Mouse (Mus musculus) fibroblast of lung, adult 2 months (primary cell): ENCODE results near the gene Grk5.
A peak's percentile ranks its signal among the peaks of the same experiment; 100 is the strongest.

Experiments used
- DNase-seq: peaks from one replicate; pipeline ENCODE4 v3.0.0-alpha.2; 2011; ENCODE audit warnings: low read depth

The Grk5 gene

DNA sequence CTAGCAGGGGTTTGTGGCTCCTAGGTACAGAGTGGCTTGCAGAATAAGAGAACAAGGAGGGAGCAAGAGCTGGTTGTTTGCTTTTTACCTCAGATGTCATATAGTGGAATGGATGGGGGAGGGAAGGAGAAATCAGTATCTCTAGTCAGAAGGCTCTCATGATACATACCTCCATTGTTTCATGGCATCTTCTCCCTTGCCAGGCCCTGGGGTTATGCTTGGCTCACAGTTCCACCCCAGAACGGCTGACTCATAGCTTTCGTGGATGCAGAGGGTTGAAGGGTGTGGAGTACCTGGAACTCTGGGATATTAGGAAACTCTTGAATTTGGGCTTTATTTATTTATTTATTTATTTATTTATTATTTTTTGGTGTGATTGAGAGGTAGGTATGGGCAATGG, 84.0 kb downstream of the Grk5 start:
- DNase-seq: no peak

DNA sequence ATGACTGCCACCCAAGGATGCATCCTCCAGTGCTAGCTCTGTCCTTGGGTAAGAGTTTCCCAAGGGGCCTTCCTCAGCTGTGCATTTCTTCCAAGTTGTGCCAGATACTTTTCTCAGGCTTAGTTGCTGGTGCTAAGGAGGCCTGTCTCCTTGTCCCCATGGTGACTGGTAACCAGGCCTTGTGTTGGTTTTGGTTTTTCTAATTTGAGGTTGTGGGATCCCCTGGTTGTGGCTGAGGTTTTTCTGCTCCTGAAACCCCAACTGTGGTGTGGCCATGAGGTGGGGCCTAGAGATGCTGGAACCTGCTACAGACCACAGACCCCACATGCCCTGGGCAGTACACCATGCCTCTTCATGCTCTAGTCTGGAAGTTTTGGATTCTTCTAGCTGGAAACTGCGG, 90.0 kb downstream of the Grk5 start:
- DNase-seq: no peak

DNA sequence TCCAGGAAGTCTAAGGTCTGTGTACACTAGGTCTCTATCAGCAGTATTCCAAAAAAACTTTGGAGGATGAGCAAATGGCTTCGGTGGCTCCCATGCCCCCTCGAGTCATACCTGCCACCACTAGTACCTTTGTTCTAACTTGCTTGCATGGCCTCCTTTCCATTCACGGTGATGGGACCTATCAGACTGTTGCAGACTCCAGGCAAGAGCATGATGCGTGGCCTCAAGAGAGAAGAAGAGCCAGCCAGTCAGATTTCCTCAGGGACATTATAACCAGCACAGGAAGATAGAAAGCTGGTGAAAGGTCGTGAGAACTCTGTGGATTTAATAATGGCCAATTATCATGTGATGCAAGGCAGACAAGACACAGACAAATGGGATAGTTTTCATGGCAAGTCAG, 91.8 kb downstream of the Grk5 start:
- no peak for DNase-seq

DNA sequence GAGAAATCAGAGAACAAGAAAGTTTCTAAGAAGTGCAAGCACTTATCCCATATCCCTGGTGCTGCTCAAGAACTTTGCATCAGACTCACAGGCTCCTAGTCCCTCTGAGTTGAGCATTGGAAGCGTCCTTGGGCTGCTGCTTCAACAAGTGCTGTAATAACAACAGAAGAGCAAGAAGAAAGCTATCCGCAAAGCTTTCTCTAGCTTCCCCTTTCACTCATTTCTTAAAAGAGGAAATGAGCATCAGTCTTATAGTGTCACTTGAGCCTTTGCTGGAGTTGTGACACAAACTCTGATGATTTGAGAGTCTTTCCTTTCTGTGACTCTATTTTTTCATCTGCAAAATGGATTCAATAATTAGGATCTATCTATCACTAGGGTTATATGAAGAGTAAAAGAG, 92.3 kb downstream of the Grk5 start:
- DNase-seq: no peak

DNA sequence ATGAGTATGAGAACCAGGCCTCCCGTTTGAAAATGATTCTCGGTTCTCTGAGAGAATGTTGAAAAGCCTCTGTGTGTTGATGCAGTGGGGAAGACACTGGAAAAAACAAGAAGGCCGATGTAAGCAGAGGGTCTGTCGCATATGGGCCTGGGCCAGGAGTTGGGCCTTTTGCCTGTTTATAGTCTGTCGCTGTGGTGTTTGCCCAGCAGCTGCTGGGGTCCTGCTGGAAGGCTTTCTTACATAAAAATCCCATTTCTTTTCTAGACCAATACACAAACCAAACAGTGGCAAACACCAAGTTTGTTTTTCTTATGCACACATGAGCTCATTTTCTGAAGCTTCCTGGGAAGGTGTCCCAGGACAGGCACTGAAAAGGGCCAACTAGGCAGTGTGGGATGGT, 100.2 kb downstream of the Grk5 start:
- DNase-seq: no peak

DNA sequence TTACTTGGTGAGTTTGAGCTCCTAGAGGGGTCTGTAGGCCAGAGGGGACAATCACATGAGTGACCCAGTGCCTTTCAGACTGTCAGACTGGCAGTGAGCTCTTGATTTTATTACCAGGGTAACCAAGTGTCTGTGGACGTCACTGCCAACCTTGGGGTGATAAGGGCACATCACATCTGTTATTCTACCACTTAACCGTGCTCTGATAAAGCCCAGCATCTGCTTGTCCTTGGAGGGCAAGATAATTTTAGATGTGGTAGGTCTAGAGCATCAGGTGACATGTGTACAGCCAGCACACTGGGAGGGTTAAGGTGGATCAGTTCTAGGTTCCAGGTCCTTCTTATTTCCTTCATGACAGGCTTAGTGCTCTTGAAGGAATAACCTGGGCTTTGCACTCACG, 104.7 kb downstream of the Grk5 start:
- no peak for DNase-seq

DNA sequence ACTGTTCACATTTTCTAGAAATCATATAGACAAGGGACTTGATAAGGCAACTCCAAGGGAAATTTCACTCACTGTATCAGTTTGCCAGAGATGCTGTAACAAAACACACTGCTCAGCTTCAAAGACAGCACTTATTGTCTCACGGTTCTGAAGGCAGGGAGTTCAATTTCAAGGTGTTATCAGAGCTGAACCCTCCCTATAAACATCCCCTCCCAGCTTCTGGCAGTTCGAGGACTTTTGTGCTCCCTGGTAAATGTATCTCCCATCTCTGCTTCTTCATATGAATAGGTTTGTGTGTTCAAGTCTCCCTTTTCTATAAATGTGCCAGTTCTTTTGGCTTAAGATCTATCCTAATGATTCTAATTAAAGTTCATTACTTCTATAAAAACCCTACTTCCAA, 105.3 kb downstream of the Grk5 start:
- no peak for DNase-seq

DNA sequence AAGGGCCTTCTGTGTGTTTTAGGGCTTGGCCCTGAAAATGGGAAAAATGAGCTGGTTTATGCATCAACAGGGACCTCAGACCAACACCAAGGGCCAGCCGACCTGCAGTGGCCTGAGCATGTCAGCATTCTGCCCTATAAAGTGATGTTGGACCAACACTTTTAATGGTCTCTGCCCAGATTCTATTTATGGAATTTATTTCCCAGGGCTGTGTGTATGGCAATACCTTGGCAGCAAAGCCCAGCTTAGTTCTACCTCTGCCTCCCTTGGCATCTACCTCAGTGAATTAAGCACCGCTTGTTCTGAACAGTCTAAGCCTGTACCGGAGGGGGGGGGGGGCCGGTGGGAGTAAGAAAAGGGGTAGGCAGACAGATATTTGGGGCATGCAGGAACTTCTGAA, 108.2 kb downstream of the Grk5 start:
- no peak for DNase-seq

DNA sequence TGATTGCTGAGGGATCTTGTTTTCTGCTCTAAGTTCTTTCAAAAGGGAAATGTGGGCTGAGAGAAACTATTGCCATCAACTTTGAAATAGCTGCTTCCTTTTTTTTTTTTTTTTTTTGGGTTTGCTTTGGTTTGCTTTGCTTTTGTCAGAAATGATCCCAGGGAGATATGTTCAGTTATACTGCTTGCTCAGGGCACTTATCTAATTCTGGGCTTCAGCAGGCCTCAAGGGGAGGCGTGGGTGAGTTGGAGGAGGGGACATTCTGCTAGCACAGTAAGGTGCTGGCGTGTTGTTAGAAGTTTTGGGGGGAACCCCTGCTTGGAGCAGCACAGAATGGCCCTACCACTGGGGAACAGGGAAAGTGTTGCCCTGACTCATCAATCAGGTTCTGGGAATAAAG, 110.1 kb downstream of the Grk5 start:
- DNase-seq: no peak

DNA sequence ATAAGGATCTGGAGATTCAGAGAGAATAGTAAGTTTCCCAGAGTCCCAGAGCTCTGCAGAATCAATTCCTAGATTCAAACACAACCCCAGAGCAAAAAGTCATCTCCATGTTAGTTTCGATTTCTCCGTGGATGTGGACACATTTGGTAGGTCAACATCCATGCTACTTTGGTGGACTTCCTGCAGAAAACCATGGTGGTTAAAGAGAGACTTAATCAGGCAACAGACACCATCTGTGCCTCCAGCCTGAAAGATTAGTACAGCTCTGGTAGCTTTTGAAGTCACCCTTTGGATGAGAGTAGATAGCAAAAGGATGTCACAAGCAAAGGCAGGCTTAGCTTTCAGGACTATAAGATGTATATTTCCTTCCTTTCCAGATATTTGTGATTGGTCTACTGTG, 111.4 kb downstream of the Grk5 start:
- no peak for DNase-seq

DNA sequence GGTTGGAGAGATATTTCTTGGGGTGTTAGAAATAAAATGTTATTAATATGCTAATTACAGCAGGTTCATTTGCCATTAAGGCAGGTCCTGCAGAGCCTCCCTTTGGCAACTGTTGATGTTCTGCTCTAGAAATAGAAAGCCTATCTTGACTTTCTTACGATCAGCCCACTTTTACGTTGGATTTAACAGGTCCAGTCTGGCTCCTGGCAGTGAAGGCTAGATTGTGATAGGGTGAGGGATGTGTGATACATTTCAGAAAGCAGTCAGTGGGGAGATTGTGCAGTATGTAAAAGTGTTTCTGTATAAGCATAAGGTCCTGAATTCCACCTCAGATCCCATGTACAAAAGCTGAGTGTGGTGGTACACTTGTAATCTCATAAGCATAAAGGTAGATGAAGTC, 119.7 kb downstream of the Grk5 start:
- DNase-seq: no peak

DNA sequence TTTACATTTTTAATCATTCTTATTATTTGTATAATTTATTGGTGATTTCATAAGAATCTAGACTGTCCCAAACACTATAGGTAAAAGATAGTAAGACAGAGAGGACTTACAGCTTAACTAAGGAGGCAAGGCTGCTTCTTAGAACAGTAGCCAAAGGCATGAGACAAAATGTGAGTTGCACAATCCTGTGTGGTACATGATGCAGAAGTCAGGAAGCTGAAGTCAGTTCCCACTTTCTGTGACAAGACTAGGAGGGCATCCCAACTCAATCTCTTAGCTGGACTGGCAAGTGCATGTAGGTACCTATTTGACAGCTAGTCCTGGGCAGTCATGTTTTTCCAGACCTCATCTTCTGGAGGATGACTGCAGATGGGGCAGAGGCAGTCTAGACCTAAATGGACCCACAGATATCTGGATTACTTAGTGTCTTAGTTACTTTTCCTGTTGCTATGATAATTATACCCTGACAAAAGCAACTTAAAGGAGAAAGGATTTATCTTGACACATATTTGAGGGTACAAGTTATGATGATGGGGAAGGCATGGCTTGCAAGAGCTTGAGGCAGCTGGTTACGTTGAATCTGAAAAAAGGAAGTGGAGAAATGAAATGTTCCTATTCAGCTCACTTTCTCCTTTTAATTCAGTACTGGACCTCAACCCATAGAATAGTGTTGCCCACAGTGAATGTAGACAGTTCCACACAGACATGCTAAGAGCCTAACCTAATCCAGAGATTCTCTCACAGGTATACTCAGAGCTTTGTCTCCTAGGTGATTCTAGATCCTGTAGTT, 128.1 kb downstream of the Grk5 start:
- no peak for DNase-seq

DNA sequence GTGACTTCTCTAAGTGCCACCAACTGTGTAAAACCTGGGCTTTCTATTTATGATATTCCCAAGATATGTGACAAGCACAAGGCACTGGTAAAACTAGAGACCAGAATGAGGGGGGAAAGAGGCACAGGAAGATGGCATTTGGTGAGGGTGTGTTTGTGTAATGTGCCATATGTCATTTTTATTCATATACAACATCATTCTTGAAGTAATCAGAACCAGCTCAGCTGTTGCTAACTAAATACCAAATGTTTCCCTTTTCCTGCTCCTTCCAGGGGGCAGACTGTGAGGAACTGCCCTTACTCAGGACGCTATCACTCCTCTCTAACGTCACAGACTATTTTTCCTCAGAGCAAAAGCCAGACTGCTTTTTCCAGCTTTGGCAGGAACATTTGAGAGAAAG, 132.0 kb downstream of the Grk5 start:
- DNase-seq: no peak

DNA sequence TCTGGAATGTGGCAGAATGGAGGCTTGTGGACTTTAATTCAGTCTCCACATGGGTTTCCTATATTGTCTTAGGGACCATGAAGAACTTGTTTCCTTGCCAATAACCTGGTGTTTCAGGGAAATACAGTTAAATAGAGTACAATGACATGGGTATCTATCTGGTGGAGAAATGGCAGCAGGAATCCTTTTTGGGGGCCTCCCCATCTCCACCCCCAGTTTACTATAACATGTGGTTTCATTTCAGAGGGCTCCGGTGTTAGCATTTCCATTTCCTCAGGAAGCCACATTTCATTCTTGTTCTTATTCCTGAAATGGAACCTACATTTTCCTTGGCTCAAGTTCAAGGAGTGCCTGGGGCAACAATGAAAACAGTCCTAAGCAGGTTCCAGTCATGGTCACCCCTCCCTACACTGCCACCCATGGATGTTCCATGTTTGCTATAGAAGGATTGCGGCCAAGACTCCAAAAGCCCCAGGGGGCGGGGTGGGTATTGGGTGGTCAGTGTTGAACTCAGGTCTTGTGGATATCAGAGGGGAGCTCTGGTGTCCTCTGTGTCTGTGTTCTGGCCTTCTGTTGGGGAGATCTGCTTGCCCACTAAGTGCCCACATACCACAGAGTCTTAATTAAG, 132.5 kb downstream of the Grk5 start:
- no peak for DNase-seq

DNA sequence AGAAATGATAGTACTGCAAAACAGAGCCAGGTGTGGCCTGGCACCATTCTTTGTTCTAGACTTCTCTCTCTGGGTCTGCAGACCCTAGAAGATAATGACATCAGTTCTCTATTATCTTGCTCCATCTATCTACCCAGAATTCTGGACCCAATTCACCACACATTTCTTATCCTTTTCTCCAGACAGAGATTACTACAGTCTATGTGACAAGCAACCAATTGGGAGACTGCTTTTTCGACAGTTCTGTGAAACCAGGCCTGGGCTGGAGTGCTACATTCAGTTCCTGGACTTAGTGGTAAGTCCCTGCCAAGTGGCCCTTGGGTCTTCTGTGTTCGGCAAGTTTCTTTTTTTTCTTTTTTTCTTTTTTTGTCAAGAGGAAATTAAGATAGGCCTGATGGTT, 142.0 kb downstream of the Grk5 start:
- DNase-seq: no peak

DNA sequence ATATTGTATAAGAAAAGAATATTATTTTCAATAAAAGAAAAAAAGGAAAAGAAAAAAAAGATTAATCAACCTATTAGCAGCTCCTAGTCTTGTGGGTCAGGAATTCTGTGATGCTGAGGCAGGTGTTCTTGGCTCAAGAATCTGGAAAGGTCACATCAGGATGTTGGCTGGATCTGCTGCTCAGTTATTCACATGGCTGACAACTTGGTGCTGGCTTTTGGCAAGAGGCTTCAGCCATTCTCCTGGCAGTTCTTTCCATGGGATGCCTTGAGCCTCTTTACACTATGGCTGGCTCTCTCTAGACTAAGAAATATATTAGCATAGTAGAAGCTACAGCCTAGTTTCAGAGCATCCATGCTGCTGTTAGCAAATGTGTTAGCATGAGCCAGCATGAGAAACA, 149.6 kb downstream of the Grk5 start:
- no peak for DNase-seq

DNA sequence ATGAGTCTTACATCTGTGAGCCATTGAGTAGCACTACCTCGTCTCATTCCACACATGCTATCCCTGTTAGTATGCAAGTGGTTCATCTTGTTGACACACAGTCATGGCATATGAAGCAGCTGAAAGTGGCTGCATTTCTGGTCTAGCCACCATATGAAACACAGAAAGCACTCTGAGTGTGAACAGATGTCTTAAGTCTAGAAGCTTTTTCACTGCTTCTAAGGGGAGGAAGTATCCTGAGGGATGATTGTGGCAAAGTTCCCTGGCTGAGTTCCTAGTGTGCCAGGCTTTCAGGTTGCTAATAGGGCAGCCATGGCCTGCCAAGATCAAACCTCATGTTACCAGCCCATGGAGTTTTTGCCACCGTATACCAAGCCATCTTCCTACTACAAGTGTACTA, 159.1 kb downstream of the Grk5 start:
- DNase-seq: peak; percentile 51

DNA sequence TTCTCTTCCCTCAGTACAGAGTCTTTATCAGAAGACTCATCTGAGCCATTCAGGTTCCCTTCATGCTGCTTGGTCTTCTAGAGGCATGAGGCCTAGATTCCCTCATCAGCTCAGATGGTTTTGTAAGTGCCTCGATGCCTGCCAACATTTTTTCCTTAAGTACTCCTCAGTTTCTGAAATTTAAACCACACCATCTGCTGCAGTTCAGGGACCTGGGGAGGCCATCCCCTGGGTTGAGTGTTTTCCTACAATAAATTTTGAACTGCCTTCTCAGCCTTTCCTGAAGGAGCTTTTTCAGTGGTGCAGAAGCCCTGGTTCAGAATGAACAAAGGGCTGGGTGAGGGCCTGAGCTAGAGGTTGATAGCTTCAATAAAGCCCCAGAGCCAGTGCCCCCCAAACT, 159.9 kb downstream of the Grk5 start:
- peak; percentile 27 for DNase-seq

DNA sequence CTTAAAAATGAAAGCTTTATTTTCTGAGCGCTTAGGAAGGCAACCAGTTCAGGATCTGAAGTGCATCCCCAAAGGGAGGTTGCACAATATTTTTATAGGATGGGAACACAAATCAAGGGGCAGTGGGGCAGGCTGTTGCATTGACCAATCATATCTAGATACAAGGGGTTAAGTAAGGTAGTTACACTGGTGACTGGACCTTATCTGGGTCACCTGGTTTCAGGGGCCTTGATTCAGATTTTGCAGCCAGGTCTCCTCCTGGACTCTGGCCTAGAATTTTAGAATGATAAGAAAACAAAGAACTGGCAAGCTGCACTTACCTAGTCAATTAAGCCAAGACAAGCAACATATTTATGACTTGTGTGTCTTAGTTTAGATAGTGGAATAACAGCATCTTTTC, 161.6 kb downstream of the Grk5 start:
- DNase-seq: no peak

DNA sequence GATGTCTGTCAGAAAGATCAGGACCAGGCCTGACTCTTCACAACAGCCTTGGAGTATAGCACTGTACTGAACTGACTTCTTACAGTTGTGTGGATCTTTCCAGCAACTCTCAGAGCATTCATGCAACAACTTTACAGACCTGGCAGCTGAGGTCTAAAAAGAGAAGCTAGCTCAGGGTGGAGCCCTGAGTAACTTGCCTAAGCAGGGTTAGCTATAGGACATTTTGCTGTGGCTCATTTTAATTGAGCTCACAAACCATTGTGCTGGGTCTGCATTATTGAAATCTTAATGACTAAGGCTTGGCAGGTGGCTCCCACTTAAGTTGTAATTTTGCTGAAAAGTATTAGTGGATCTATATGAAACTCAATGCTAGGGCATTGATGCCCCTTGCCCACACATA, 162.5 kb downstream of the Grk5 start:
- no peak for DNase-seq

DNA sequence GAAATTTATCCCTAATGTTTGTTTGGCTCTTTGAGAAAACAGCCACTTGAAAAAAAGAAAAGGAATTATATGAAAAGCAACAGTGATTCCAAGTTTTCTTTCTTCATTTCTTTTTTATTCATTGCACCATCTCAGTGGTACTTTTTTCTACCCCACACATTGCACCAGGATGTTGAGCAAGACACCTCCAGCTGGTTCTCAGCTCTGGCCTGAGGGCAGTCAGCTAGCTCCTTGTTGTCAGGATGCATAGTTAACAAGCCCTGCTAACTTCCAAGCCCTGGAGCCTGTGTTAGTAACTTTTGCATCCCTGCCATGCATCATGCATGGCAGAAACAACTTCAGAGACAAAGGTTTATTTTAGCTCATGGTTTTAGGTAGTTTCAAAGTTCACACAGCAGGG, 163.2 kb downstream of the Grk5 start:
- no peak for DNase-seq

DNA sequence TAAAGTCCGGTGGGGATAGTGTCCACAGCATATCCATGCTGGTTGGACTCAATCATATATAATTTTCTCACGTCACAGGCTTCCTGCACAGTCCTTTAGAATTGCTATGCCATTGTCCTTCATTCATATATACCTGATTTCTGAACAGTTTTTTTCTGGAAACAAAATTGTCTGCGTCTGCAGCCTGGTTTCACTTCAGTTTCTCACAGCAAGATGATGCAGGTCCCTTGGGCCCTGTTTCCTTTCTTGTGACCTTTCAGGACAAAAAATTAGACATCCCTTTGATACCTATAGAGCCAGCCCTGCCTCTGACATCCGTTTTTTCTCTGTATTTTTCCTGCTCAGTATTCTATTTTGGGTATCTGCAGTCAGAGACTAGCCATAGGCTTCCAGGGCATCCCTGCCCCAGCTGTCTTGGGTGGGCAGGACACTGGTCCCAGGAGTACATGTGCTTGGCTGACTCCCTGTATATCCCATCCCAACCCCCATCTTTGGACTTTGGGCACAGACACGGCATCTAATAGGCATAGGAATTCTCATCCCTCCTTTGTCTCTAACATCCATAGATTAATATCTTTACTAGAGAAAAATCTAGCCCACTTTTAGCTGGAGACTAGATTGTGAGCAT, 167.3 kb downstream of the Grk5 start:
- DNase-seq: no peak

DNA sequence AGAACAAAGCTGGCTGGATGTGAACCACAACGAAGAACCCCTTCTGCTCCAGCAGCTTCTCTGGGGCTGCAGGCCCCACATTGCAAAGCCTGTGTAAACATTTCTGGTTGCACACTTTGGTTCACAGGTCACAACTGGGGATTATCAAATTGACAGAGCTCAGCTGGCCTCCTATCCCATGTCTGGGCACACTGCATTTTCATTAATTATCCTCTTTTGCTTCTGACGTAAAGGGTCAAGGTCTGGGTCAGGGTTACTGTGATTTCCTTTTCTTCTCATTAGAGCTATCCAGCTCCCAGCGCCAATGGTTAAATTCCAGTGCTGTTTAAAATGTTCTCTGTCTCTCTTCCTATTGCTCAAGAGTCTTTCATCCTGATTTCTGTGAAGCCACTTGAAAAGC, 168.0 kb downstream of the Grk5 start:
- no peak for DNase-seq

DNA sequence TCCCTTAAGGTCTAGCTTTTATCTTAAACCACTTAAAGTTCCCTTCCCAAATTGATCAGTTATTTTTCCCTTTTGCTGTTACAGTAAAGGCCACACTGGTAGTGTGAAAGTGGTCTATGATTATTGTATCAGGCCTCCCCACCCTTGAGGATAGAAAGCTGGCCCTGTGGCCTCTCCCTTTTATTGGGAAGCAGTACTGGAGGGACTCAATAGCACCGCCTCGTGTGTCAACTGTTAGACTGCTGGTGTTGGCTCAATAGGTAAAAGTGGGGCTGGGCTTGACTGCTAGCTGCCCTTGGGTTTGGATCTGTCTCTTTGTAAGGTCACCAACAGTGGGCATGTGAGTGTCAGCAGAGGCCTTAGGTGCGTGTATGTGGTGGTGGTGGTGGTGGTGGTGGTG, 174.8 kb downstream of the Grk5 start:
- DNase-seq: no peak
